Mouse (Mus musculus): ENCODE measurements around the gene Cltrn. TPM values are rescaled to one million over a fixed set of nuclear protein-coding genes. Genes with fewer than 3 reads are reported as not detected.

The Cltrn gene
- polyA plus RNA-seq, 1 experiment from 2014 or later, result 0.15 TPM

- Histone ChIP-seq H3K9ac (ENCODE audit: low read depth, low read length) (no peak overlapping the region), H3K27ac (replicated peaks; ENCODE audit: low read depth, low read length) (no peak overlapping the region), H3K4me2 (ENCODE audit: low read depth, low read length) (no peak overlapping the region), H3K4me3 (ENCODE audit: low read depth, low read length) (no peak overlapping the region), H3K9me3 (ENCODE audit: control insufficient read depth, low read length) (no peaks in the 10 kb centered on the region), H3K36me3 (ENCODE audit: control insufficient read depth, insufficient read depth, low read length) (no peaks in the 10 kb centered on the region), H3K4me1 (ENCODE audit: control insufficient read depth, insufficient read depth, low read length) (no peaks in the 10 kb centered on the region), H3K27me3 (replicated peaks; ENCODE audit: control insufficient read depth, insufficient read depth, low read length) (no peaks in the 10 kb centered on the region; the same call in 1 of the 2 replicates)
- WGBS, result 55% methylated on average over 6 of the region's 6 CpGs
- DNase-seq (ENCODE audit: low spot score) (no peak), ATAC-seq (ENCODE audit: low read depth) (no peak)
Measured at GRCm38 (mm10) chrX:164102656-164103055, 14.0 kb downstream of the Cltrn start.

- 68% methylated on average over 3 of the region's 3 CpGs for WGBS
- Histone ChIP-seq H3K9ac (ENCODE audit: low read depth, low read length) (no peak overlapping the region), H3K4me1 (ENCODE audit: control insufficient read depth, insufficient read depth, low read length) (no peaks in the 10 kb centered on the region), H3K4me3 (ENCODE audit: low read depth, low read length) (no peak overlapping the region), H3K27me3 (replicated peaks; ENCODE audit: control insufficient read depth, insufficient read depth, low read length) (no peaks in the 10 kb centered on the region; the same call in 1 of the 2 replicates), H3K27ac (replicated peaks; ENCODE audit: low read depth, low read length) (no peak overlapping the region), H3K9me3 (ENCODE audit: control insufficient read depth, low read length) (no peaks in the 10 kb centered on the region), H3K36me3 (ENCODE audit: control insufficient read depth, insufficient read depth, low read length) (no peaks in the 10 kb centered on the region), H3K4me2 (ENCODE audit: low read depth, low read length) (no peak overlapping the region)
- ATAC-seq (ENCODE audit: low read depth) (no peak), DNase-seq (ENCODE audit: low spot score) (no peak)
Measured at GRCm38 (mm10) chrX:164111146-164111545, 22.5 kb downstream of the Cltrn start.

GRCm38 (mm10) chrX:164113744-164114143 lies 25.1 kb downstream of the Cltrn start:
- H3K36me3 ChIP-seq (ENCODE audit: control insufficient read depth, insufficient read depth, low read length), result no peaks in the 10 kb centered on the region
- WGBS, result 92% methylated on average over 6 of the region's 6 CpGs
- no peaks in the 10 kb centered on the region for H3K9me3 ChIP-seq (ENCODE audit: control insufficient read depth, low read length)
- no peak overlapping the region for H3K4me3 ChIP-seq (ENCODE audit: low read depth, low read length)
- H3K4me1 ChIP-seq (ENCODE audit: control insufficient read depth, insufficient read depth, low read length), result no peaks in the 10 kb centered on the region
- no peaks in the 10 kb centered on the region; the same call in 1 of the 2 replicates for H3K27me3 ChIP-seq (replicated peaks; ENCODE audit: control insufficient read depth, insufficient read depth, low read length)
- H3K27ac ChIP-seq (replicated peaks; ENCODE audit: low read depth, low read length), result no peak overlapping the region
- DNase-seq (ENCODE audit: low spot score), result no peak
- H3K4me2 ChIP-seq (ENCODE audit: low read depth, low read length), result no peak overlapping the region
- ATAC-seq (ENCODE audit: low read depth), result no peak
- H3K9ac ChIP-seq (ENCODE audit: low read depth, low read length), result no peak overlapping the region

- no peak overlapping the region for H3K27ac ChIP-seq (replicated peaks; ENCODE audit: low read depth, low read length)
- H3K4me2 ChIP-seq (ENCODE audit: low read depth, low read length), result no peak overlapping the region
- DNase-seq (ENCODE audit: low spot score) (no peak), ATAC-seq (ENCODE audit: low read depth) (no peak)
- H3K9me3 ChIP-seq (ENCODE audit: control insufficient read depth, low read length), result no peaks in the 10 kb centered on the region
- no peak overlapping the region for H3K4me3 ChIP-seq (ENCODE audit: low read depth, low read length)
- H3K9ac ChIP-seq (ENCODE audit: low read depth, low read length), result no peak overlapping the region
- no peaks in the 10 kb centered on the region for H3K36me3 ChIP-seq (ENCODE audit: control insufficient read depth, insufficient read depth, low read length)
- H3K4me1 ChIP-seq (ENCODE audit: control insufficient read depth, insufficient read depth, low read length), result no peaks in the 10 kb centered on the region
- WGBS, result 86% methylated on average over 3 of the region's 3 CpGs
- peaks cover 3% of the 10 kb centered on the region for H3K27me3 ChIP-seq (replicated peaks; ENCODE audit: control insufficient read depth, insufficient read depth, low read length)
Measured at GRCm38 (mm10) chrX:164123942-164124341, 35.3 kb downstream of the Cltrn start.

- Histone ChIP-seq H3K4me3 (ENCODE audit: low read depth, low read length) (no peak overlapping the region), H3K4me2 (ENCODE audit: low read depth, low read length) (no peak overlapping the region), H3K27ac (replicated peaks; ENCODE audit: low read depth, low read length) (no peak overlapping the region), H3K9me3 (ENCODE audit: control insufficient read depth, low read length) (no peaks in the 10 kb centered on the region), H3K36me3 (ENCODE audit: control insufficient read depth, insufficient read depth, low read length) (no peaks in the 10 kb centered on the region), H3K27me3 (replicated peaks; ENCODE audit: control insufficient read depth, insufficient read depth, low read length) (peaks cover 7% of the 10 kb centered on the region; the same call in 1 of the 2 replicates), H3K9ac (ENCODE audit: low read depth, low read length) (no peak overlapping the region), H3K4me1 (ENCODE audit: control insufficient read depth, insufficient read depth, low read length) (no peaks in the 10 kb centered on the region)
- 87% methylated on average over 3 of the region's 3 CpGs for WGBS
- no peak for DNase-seq (ENCODE audit: low spot score)
- no peak for ATAC-seq (ENCODE audit: low read depth)
Measured at GRCm38 (mm10) chrX:164133531-164133930, 44.9 kb downstream of the Cltrn start.

GRCm38 (mm10) chrX:164135304-164135818 lies 46.7 kb downstream of the Cltrn start:
- H3K27ac ChIP-seq (replicated peaks; ENCODE audit: low read depth, low read length), result no peak overlapping the region
- H3K4me1 ChIP-seq (ENCODE audit: control insufficient read depth, insufficient read depth, low read length), result no peaks in the 10 kb centered on the region
- no peaks in the 10 kb centered on the region for H3K9me3 ChIP-seq (ENCODE audit: control insufficient read depth, low read length)
- 81% methylated on average over 4 of the region's 4 CpGs for WGBS
- H3K4me2 ChIP-seq (ENCODE audit: low read depth, low read length), result no peak overlapping the region
- no peak overlapping the region for H3K4me3 ChIP-seq (ENCODE audit: low read depth, low read length)
- H3K27me3 ChIP-seq (replicated peaks; ENCODE audit: control insufficient read depth, insufficient read depth, low read length), result peaks cover 15% of the 10 kb centered on the region; the same call in 1 of the 2 replicates
- H3K9ac ChIP-seq (ENCODE audit: low read depth, low read length), result no peak overlapping the region
- DNase-seq (ENCODE audit: low spot score) (no peak), ATAC-seq (ENCODE audit: low read depth) (no peak)
- H3K36me3 ChIP-seq (ENCODE audit: control insufficient read depth, insufficient read depth, low read length), result no peaks in the 10 kb centered on the region

- H3K4me2 ChIP-seq (ENCODE audit: low read depth, low read length), result no peak within 1 kb of the TSS
- no peak within 1 kb of the TSS for H3K4me3 ChIP-seq (ENCODE audit: low read depth, low read length)
- H3K4me1 ChIP-seq (ENCODE audit: control insufficient read depth, insufficient read depth, low read length), result no peaks in the 10 kb centered on the region
- H3K27ac ChIP-seq (replicated peaks; ENCODE audit: low read depth, low read length), result no peak within 1 kb of the TSS
- peaks cover 26% of the 10 kb centered on the region; the same call in 1 of the 2 replicates for H3K27me3 ChIP-seq (replicated peaks; ENCODE audit: control insufficient read depth, insufficient read depth, low read length)
- H3K36me3 ChIP-seq (ENCODE audit: control insufficient read depth, insufficient read depth, low read length), result no peaks in the 10 kb centered on the region
- DNase-seq (ENCODE audit: low spot score) (no peak), ATAC-seq (ENCODE audit: low read depth) (no peak)
- no peaks in the 10 kb centered on the region for H3K9me3 ChIP-seq (ENCODE audit: control insufficient read depth, low read length)
- H3K9ac ChIP-seq (ENCODE audit: low read depth, low read length), result no peak within 1 kb of the TSS
- 98% methylated on average over 2 of the region's 2 CpGs for WGBS
Measured at GRCm38 (mm10) chrX:164139032-164139431, 50.4 kb downstream of the Cltrn start, which contains the start of gene Ace2. Gene Ace2, plus strand, starts transcription at chrX:164139332.

- Histone ChIP-seq H3K4me3 (ENCODE audit: low read depth, low read length) (no peak overlapping the region), H3K4me2 (ENCODE audit: low read depth, low read length) (no peak overlapping the region), H3K36me3 (ENCODE audit: control insufficient read depth, insufficient read depth, low read length) (no peaks in the 10 kb centered on the region), H3K9me3 (ENCODE audit: control insufficient read depth, low read length) (no peaks in the 10 kb centered on the region), H3K27ac (replicated peaks; ENCODE audit: low read depth, low read length) (no peak overlapping the region), H3K4me1 (ENCODE audit: control insufficient read depth, insufficient read depth, low read length) (no peaks in the 10 kb centered on the region), H3K27me3 (replicated peaks; ENCODE audit: control insufficient read depth, insufficient read depth, low read length) (peaks cover 11% of the 10 kb centered on the region), H3K9ac (ENCODE audit: low read depth, low read length) (no peak overlapping the region)
- no peak for DNase-seq (ENCODE audit: low spot score)
- WGBS, result 89% methylated on average over 6 of the region's 6 CpGs
- no peak for ATAC-seq (ENCODE audit: low read depth)
Measured at GRCm38 (mm10) chrX:164145463-164146250, 57.0 kb downstream of the Cltrn start.

Data from embryonic facial prominence, embryonic 14.5 days (tissue).